Mouse (Mus musculus) left cerebral cortex, adult 2 months (tissue): ENCODE data around the gene Itpr1. TPM values are rescaled to one million over a fixed set of nuclear protein-coding genes. Genes with fewer than 3 reads are reported as not detected.
A peak's percentile ranks its signal among the peaks of the same experiment; 100 is the strongest.

ENCODE experiments used
- DNase-seq, 2 experiments: peaks; one replicate each; pipeline ENCODE4 v3.0.0; 2021 to 2022; ENCODE audit warnings: low spot score in 2 of 2, mixed read lengths in 1 of 2; ENCODE audit errors: extremely low spot score in 1 of 2
- H3K27ac ChIP-seq: fragments of 200-600 bp; 2 replicates; pipeline ENCODE4 v1.8.1; 2022
- H3K4me3 ChIP-seq: fragments of 200-600 bp; 2 replicates; pipeline ENCODE4 v1.8.1; 2022
- CTCF ChIP-seq: fragments of 200-600 bp; IDR thresholded peaks from 2 replicates; pipeline ENCODE4 v1.8.1; 2022; ENCODE audit warnings: antibody characterized with exemption, mild to moderate bottlenecking, moderate library complexity
- intact Hi-C: fragments of 180-260 bp; cut with DNase I; formaldehyde crosslinking; loops from one replicate; pipeline ENCODE4 v1.15.1; 2025
- total RNA-seq, 2 experiments: library from RNA; stranded (reverse); gene quantifications; 2 replicates each; pipeline ENCODE4 v1.2.3; 2021

Itpr1 gene
- total RNA-seq, 2 experiments from 2014 or later = 459 to 480 TPM

GRCm38 (mm10) chr6:108390624-108391324, 177.9 kb downstream of the Itpr1 start:
- DNase-seq = no peak
- intact Hi-C loops = no loop called here
- TF ChIP-seq CTCF = no peak
- no peak overlapping the region for H3K27ac ChIP-seq
- H3K4me3 ChIP-seq = no peak overlapping the region

GRCm38 (mm10) chr6:108393131-108393530, 180.2 kb downstream of the Itpr1 start:
- TF ChIP-seq CTCF = no peak
- intact Hi-C loops = no loop called here
- DNase-seq = no peak

GRCm38 (mm10) chr6:108397956-108398355, 185.1 kb downstream of the Itpr1 start:
- no peak overlapping the region for H3K27ac ChIP-seq
- no peak for TF ChIP-seq CTCF
- H3K4me3 ChIP-seq = no peak overlapping the region
- no peak for DNase-seq
- intact Hi-C loops = no loop called here

More at GRCm38 (mm10) chr6:108393131-108393530, 180.2 kb downstream of the Itpr1 start:
- H3K4me3 ChIP-seq = no peak overlapping the region
- no peak overlapping the region for H3K27ac ChIP-seq

GRCm38 (mm10) chr6:108401412-108401955, 188.6 kb downstream of the Itpr1 start:
- no peak for DNase-seq
- Histone ChIP-seq H3K4me3 (no peak overlapping the region), H3K27ac (no peak overlapping the region)
- intact Hi-C loops = no loop called here
- peak; percentile 49 for TF ChIP-seq CTCF

GRCm38 (mm10) chr6:108404736-108405135, 191.8 kb downstream of the Itpr1 start:
- DNase-seq = no peak
- Histone ChIP-seq H3K27ac (no peak overlapping the region), H3K4me3 (no peak overlapping the region)
- intact Hi-C loops = loop anchor here (5.0 kb wide), 1 partner anchor 192 kb away; the partner anchor contains the start of gene Itpr1
- TF ChIP-seq CTCF = no peak

- TF ChIP-seq CTCF = peak; percentile 85
- DNase-seq = peak; percentile 33 to 47
- intact Hi-C loops = loop anchor here (1.0 to 5.0 kb wide), 3 partner anchors 196 to 343 kb away; partner anchors contain the start of genes Itpr1 and Setmar
- no peak overlapping the region for H3K4me3 ChIP-seq
- H3K27ac ChIP-seq = no peak overlapping the region
Measured at GRCm38 (mm10) chr6:108408053-108408452, 195.2 kb downstream of the Itpr1 start.

- H3K4me3 ChIP-seq = no peak overlapping the region
- intact Hi-C loops = loop anchor here (1.0 to 5.0 kb wide), 3 partner anchors 196 to 343 kb away; partner anchors contain the start of genes Itpr1 and Setmar
- DNase-seq = no peak
- H3K27ac ChIP-seq = no peak overlapping the region
- no peak for TF ChIP-seq CTCF
Measured at GRCm38 (mm10) chr6:108408726-108409125, 195.8 kb downstream of the Itpr1 start.

- Histone ChIP-seq H3K27ac (no peak overlapping the region), H3K4me3 (no peak overlapping the region)
- intact Hi-C loops = no loop called here
- no peak for DNase-seq
- no peak for TF ChIP-seq CTCF
Measured at GRCm38 (mm10) chr6:108410771-108411170, 197.9 kb downstream of the Itpr1 start.

- Histone ChIP-seq H3K27ac (no peak overlapping the region), H3K4me3 (no peak overlapping the region)
- TF ChIP-seq CTCF = no peak
- no peak for DNase-seq
- intact Hi-C loops = no loop called here
Measured at GRCm38 (mm10) chr6:108411201-108411600, 198.3 kb downstream of the Itpr1 start.

- intact Hi-C loops = no loop called here
- TF ChIP-seq CTCF = no peak
- no peak overlapping the region for H3K4me3 ChIP-seq
- DNase-seq = no peak
- no peak overlapping the region for H3K27ac ChIP-seq
Measured at GRCm38 (mm10) chr6:108413006-108413405, 200.1 kb downstream of the Itpr1 start.

- intact Hi-C loops = no loop called here
- Histone ChIP-seq H3K27ac (no peak overlapping the region), H3K4me3 (no peak overlapping the region)
- DNase-seq = no peak
- TF ChIP-seq CTCF = no peak
Measured at GRCm38 (mm10) chr6:108413593-108413992, 200.7 kb downstream of the Itpr1 start.

GRCm38 (mm10) chr6:108415847-108416246, 203.0 kb downstream of the Itpr1 start:
- no peak for DNase-seq

More at GRCm38 (mm10) chr6:108415847-108416246, 203.0 kb downstream of the Itpr1 start:
- intact Hi-C loops = loop anchor here (2.0 kb wide), 1 partner anchor 295 kb away; no protein-coding TSS in a partner anchor
- Histone ChIP-seq H3K4me3 (no peak overlapping the region), H3K27ac (no peak overlapping the region)
- TF ChIP-seq CTCF = no peak
